Mouse (Mus musculus) kidney, postnatal 25 days (tissue): ENCODE data around the gene Acvrl1.

Experiments
- DNase-seq, 2 experiments: peaks; one replicate each; pipeline ENCODE4 v3.0.0; 2021; ENCODE audit warnings: mixed read lengths in 2 of 2

Gene Acvrl1

DNA sequence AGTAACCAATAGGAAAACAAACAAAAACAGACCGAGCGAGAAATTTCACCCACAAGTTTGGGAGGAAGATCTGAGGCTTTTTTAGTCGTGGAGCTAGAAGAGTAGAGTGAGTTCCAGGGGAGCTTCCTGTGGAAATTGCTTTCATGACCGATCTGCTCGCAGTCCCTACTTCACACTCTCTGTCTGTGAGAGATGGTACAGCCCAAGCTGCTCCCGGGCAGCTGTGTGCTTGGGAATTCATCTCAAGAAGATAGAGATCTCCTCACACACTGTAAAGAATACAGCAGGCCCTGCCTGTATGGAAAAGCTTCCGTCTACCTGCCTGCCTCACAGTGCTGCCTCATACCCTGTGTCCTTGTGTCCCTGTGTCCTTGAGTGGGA is 63.9 kb downstream of the Acvrl1 start:
- no peak for DNase-seq

GRCm38 (mm10) chr15:101192651-101193050 is 64.3 kb downstream of the Acvrl1 start:
- DNase-seq = no peak

DNA sequence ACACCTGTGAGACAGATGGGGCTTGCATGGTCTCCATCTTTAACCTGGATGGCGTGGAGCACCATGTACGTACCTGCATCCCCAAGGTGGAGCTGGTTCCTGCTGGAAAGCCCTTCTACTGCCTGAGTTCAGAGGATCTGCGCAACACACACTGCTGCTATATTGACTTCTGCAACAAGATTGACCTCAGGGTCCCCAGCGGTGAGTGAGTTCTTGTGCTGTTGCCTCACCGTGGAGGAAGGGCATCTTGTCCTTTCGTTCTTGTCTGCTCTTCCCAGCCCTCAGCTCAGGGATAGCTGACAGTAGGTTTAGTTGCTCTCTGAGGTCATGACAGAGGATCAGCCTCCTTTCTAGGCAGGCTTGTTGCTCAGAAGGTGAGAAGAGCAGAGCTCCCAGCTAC is 65.6 kb downstream of the Acvrl1 start:
- DNase-seq = no peak
